Mouse (Mus musculus) urinary bladder, postnatal 14 days (tissue): ENCODE measurements around the gene Wwox.

Experiments
- DNase-seq: peaks from one replicate; pipeline ENCODE4 v3.0.0; 2021; ENCODE audit warnings: low spot score

The Wwox gene

DNA sequence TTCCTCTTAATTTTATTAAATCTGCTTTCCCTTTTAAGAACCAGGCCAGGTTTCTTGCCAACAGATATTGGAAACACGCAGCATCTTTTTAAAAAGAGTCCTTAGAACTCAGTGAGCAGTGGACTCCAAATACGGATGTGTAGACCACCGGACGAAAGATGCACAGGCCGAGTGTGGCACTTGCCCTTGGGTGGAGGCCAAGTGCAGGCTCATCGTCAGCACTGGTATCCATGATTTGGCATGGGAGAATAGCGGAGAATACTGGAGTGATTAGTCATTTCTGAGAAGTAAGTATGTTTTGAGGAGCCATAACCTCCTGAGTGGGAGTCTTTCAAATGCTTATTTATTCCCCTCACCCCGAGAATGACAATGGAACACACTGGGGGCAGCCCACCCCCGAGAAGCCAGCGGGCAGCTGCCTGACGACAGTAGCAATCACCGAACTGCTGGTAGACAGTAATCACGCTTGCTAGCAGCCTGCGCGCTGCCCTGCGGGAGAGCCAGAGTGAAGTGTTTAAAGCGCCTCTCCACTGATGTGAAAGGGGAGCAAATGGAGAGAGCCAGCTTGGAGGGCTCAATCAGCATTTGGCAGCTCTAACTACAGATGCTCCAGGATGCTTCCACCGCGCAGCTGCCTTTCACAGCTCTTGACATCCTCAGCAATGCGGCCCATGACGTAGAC is 29.2 kb downstream of the Wwox start:
- DNase-seq, result no peak

GRCm38 (mm10) chr8:114469208-114469590 is 29.7 kb downstream of the Wwox start:
- DNase-seq, result no peak

DNA sequence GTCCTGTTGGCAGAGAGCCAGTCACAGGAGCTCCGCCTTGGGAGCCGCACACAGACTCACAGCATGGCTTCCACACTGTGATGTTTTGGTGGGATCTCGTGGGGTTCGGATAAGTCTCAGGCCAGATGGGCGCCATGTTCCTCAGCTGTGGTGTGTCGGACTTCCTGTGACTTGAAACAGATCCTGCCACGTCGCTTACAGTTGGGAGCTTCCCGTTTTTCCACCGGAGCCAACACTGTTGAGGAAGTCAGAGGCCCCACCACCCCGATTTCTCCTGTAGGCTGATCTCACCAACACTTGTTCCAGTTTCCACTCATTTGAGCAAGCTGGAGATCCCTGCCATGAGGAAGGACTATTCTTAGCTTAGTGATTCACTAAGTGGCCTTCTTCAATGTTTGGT is 34.1 kb downstream of the Wwox start:
- DNase-seq, result no peak

- DNase-seq, result no peak
Observed at GRCm38 (mm10) chr8:114476919-114477318, 37.5 kb downstream of the Wwox start.

- DNase-seq, result no peak
Observed at GRCm38 (mm10) chr8:114477790-114478189, 38.3 kb downstream of the Wwox start.

- no peak for DNase-seq
Observed at GRCm38 (mm10) chr8:114479749-114480148, 40.3 kb downstream of the Wwox start.

- no peak for DNase-seq
Observed at GRCm38 (mm10) chr8:114491662-114492160, 52.3 kb downstream of the Wwox start.

DNA sequence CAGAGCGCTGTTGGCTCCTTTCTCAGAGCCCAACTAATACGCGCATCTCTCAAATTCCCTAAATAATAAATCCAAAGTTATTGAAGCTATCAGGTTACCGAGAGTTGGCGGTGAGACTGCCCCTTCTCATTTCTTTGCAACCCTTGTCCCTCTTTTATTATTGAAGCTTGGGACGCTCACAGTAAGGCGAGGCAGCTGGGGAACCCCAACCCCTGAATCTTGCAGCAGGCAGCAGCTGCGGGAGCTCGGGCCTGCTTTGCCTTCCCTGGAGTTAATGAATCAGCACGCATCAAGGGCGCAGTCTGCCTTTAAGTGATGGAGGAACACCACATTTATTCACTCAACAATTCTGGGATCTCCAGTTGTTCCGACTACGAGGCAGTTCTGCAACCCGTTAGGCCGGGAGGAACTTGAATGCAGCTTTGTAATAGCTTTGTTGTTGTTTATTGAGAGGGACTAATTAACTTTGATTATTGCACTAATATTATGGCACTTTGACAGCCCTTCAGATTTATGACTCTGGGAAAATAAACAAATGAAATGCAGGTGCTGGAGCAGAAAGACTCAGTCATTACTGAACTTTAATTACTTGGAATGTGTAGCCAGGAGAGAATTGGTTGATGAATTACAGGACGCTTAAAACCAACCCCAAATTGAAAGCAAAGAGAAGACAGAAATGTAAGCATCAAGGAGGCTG is 60.1 kb downstream of the Wwox start:
- DNase-seq, result no peak

DNA sequence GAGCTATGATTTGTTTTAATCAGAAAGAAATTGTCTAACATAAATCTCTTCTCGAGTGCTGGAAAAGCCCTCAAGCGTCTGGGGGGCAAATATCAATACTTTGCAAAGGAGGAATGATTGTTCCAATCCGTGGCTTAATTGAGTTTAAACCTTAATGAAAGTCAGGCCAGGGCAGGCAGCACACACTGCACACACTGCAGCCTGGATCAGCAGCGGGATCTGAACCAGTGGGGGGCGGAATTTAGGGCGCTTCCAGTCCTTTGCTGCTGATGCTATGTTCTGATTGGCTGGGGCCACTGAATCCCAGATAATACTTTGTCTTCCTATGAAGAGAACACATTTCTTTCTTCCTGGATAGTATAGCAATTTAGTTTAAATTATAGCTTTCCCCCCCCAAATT is 62.5 kb downstream of the Wwox start:
- no peak for DNase-seq

DNA sequence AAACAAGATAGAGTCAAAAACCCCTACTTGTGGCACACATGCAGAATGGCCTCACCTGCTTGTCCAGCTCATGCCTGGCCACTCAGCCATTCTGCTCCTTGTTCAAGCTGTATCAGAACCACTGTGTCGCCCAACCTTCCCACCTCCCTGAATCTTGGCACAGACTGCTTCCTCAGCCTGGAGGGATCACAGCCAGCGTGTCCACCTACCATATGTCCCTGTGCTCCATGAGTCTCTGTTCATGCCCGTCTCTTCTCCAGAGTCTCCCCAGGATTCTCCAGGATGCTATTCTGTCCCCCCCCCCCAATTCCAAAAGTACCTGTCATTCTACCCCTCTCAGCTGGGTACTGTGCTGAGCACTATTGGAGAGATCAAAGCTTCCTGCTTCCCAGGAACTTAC is 63.7 kb downstream of the Wwox start:
- DNase-seq, result no peak

GRCm38 (mm10) chr8:114504889-114505288 is 65.4 kb downstream of the Wwox start:
- no peak for DNase-seq

- no peak for DNase-seq
Observed at GRCm38 (mm10) chr8:114505351-114506347, 66.2 kb downstream of the Wwox start.

- DNase-seq, result no peak
Observed at GRCm38 (mm10) chr8:114507404-114507803, 67.9 kb downstream of the Wwox start.

DNA sequence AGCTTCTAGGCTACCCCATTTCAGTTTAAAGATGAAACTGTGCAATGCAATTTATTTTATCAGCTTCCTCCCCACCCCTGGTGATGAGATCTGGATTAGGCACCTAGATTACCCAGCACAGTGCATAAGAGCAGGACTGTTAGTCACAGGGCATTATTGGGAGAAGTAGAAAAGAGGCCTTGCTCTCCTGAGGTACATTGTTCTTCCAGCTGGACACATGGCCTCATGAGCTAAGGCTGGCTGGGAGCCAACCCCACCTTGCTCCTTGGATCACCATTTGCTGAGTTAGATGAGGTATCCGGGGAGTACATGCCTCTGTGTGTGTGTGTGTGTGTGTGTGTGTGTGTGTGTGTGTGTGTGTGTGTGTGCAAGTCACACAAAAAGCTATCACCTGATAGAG is 70.8 kb downstream of the Wwox start:
- no peak for DNase-seq

DNA sequence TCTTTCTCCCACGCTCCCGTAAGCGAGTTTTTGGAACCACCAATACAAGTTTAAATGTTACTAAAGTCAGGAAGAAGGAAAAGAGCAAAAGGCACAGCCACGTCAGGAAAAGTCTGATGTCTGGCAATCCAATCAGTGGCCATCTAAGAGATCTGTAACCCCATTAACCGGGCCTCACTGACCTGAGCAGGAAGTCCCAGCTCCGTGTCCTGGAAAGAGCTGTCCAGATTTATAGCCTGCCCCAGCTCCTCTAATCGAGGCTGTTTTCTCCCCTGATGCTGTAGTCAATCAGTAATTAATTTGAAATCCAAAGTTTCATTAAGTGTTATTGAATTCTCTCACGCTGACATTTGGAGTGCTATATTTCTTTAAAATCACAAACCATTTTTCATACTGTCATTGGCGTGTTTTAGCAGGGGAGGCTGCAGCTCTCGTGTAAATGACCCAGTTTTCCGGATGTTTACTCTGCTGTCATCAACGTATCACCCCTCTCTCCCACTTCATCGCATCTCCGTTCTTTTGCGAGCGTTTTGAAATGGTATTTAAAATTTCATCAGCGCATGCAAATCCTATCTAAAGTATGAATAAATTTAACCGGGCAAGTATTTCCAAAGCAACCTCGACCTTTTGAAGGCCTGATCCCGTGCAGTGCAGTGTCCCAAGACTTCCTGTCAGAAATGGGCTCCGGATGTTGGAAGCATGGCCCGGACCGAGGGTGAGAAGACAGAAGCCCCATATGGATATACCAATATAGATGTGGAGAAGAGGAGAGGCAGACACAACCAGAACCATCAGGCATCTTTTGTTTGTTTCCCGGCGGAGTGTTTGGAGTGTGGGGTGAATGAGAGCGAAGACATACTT is 72.8 kb downstream of the Wwox start:
- no peak for DNase-seq

GRCm38 (mm10) chr8:114514692-114515091 is 75.2 kb downstream of the Wwox start:
- DNase-seq, result no peak

DNA sequence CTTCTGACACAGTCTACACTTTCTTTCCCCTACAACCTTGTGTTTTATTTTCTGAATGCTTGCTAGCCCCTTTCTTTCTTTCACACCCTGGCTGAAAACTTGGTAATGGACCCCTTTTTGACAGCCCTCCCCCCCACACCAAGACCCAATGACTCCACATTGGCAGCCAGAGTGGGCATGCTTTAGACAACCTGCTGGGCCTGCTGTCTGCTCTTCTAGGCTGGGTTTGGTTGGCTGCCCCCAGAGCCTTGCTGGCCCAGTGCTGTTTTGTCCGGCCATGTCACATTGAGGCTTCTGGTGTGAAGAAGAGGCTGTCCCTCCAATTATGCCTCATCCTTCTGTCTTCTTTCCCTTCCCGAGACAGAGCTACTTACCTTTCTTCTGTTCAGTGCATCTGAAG is 83.6 kb downstream of the Wwox start:
- no peak for DNase-seq

DNA sequence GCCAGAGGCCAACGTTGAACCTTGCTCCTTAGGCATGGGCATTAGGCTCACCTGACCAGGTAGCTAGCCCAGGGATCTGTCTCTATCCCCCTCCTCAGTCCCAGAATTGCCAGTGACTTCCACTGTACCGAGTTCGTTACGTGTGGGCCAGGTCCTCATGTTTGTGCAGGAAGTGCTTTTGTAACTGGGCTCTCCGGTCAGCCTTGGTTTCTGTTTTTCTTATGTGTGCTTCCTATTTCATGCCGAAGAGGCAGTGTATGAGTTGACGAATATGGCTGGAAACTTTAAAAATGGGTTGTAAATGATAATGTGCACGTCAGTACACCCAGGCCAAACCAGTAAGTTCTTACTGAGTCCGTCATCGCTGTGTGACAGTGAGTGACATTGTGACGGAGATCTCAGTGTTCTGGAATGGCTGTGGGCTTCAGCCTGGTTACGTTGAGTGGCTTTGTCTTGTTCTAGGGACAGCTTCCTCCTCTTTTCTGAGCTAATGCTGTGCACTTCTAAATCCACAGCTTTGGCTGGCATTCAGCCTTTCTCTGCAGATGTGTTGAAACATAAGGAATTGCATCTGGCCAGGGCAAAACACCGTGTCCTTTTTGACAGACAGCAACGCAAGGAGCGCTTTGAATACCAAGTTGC is 87.3 kb downstream of the Wwox start:
- DNase-seq, result no peak

DNA sequence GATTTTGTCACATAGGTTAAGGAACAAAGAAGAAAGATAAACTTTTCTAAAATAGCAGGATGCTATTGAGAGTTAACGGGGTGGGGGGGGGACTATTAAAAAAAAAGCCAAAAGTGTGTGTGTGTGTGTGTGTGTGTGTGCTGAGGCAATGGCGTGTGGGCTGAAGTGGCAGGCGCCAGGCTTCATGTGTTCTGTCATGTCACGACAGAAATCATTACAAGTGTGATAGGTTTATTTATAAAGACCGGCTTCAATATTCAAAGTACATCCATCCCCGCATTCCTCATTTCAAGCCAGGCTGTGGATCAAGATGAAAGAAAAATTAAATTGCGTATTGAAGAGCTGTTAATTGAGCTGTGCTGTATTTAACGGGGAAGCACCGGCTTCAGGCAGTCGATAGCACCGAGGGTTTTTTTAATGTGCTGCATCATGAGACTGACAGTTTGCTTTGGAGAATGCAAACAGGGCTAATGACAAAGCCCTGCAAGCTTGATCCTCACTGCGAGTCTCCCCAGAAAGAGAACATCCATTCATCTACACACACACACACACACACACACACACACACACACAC is 88.3 kb downstream of the Wwox start:
- no peak for DNase-seq

DNA sequence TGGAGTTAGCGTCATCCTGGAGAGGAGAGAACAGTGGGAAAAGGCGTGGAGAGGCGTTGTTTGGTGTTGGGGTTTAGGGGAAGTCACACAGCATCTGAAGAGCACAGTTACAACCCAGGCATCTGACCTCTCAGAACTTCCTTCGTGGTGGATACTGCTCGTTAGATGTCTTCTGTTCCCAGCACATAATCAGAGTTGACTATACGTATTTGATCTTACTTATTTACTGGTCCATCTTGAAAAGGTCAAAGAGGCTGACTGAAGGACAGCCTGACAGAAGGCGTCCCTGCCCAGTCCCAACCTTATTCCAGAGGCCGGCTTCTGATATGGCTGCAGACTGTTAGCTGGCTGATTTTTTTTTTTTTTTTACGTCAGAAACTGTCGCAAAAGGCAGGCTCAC is 90.1 kb downstream of the Wwox start:
- no peak for DNase-seq

- DNase-seq, result no peak
Observed at GRCm38 (mm10) chr8:114536201-114536600, 96.7 kb downstream of the Wwox start.
